Mouse (Mus musculus) urinary bladder, postnatal 36 days (tissue): ENCODE results near the gene Mcur1.

Experiments
- DNase-seq, 2 experiments: peaks; one replicate each; pipeline ENCODE4 v3.0.0; 2022; ENCODE audit warnings: low spot score in 2 of 2, mixed read lengths in 1 of 2

Gene Mcur1

DNA sequence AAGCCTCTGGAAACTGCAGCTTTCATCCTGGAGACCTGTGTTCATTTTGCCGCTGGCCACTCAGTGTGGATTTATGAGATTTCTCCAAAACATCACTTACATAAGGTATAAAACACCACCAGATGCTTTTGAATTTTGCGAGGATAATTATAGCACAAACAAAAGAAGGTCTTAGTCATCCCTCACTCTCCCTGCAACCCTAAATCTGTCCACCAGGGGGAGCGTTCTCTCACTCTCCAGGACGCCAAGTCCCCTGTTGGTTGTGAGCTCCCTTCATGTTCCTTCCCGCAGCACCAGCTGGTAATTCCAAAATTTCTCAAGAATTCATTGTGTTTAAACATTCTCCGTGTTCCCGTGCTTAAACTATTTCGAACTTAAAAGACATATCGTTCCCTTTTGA, 5.4 kb upstream of the Mcur1 start:
- peak; percentile 52 to 64 for DNase-seq

DNA sequence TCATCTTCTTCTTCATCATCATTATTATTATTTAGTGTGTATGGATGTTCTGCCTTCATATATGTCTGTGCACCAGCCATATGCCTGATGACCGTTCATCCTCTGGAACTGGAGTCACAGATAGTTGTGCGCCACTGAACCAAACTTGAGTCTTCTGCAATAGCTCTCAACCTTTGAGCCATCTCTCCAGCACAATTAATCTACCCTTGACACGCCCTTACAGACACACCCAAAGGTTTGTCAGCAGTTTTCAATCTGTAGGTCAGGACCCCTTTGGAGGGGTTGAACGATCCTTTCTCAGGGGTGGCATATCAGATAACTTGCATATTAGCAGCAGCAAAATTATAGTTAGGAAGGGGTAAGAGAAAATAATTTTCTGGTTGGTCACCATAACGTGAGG, 4.7 kb upstream of the Mcur1 start:
- DNase-seq: no peak

DNA sequence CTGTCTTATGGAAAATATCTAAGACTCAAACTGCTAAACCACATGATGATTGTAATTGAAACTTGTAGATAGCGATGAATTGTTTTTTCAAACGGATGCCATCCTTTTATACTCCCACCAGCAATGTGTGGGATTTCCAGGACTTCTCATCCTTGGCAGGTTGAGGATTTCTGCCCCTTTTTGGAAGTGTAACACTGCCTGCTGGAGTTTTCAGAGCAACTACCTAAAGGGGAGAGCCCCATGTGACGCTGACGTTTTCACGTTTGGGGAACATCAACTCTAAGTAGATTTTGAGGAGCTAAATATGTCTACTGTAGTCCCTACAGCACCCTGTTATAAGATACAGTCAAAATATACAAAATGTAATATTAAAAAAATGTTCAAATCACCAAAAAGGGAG, 2.7 kb upstream of the Mcur1 start:
- no peak for DNase-seq

DNA sequence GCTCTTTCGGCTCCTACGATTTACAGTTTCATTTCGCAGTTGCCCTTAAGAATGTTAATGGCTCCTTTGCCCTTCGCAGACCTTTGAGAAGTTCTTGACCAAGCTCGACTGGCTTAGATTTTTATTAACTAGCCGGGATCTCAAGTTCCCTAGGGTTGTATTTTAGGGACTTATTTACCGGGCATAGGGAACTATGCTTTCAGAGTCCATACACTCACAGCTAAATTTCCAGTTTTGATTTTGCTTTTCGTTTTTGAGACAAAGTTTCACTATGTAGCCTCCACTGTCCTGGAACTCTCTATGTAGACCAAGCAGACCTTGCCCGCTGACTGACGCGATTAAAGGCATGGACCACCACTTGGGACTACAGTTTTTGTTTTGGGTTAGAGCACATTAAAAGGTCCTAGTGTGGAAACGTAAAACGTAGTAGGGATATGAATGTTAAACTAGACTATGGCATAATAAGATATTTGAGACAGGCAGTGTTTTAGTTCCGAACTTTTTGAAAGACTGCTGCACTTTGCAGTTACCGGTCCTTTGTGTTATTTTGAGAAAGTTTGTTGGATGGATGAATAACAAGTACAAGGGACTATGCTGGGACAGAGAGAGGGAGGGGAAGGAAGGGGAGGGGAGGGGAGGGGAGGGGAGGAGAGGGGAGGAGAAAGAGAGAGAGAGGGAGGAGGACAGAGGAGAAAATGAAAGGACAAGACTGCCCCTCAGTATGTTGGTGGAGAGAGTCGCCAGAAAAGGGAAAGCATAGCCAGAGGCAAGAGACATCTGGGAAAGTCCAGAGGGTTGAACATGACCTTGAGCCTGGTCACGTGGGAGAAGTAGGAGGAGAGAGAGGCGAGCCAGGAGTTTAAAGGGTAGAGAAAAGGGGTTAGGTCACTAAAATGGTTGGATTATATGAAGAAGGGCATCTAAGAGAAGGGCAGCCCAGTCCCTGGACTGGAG, 744 bp upstream of the Mcur1 start:
- no peak for DNase-seq

DNA sequence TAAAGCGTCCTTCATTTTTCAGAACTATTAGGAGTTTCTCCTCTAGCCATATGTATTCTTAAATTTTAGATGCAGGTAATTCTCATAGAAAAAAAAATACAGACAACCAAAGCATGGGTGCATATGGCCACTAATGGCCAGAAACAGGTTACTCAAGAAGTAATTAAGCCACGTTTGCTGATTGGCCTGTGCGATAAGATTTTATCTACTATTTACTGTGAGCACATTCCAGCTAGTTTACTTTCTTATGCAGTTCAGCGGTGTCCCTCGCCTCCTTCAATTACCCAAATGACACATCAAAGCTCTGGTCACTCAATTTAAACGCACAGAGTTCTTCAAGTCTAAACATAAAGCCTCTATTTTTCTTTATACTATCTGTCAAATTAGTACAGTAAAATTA, 1.0 kb downstream of the Mcur1 start:
- peak in 1 of 2 experiments; percentile 28 for DNase-seq

DNA sequence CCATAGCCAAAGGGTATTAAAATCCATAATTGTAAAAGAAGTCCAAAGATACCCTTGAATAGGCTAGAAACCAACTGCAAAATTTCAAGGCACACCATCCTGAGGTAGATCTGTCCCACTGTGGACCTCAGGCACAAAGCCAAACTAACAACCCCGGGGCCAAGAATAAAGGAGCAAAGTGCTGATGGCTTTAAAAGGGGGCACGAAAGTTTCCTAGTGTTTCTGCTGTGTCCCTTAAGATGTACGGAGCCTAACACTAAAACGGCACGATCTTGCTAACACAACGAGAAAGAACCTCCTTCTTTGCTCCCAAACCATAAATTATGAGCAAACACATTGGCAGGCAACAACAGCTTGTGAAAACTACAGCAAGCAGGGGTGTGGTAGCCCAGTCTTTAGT, 1.6 kb downstream of the Mcur1 start:
- DNase-seq: no peak

DNA sequence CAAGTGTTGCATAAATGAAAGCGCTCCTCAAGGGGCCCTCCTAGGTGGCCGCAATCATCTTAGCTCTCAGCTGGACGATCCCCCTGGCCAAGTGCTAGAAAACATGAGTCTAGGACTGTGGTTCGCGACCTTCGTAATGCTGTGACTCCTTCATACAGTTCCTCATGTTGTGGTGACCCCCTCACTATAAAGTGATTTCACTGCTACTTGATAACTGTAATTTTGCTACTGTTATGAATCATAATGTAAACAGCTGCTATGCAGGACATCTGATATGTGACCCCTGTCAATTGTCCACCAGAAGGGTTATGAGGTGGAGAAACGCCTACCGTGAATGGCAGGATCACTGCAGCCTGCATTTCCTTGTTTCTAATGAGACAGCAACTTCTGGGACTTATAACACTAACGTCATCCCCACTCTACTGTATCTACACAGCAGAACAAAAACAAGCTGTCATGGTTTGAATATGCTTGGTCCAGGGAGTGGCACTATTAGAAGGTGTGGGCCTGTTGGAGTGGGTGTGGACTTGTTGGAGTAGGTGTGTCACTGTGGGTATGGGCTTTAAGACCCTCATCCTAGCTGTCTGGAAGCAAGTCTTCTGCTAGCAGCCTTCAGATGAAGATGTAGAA, 3.0 kb downstream of the Mcur1 start:
- DNase-seq: no peak

DNA sequence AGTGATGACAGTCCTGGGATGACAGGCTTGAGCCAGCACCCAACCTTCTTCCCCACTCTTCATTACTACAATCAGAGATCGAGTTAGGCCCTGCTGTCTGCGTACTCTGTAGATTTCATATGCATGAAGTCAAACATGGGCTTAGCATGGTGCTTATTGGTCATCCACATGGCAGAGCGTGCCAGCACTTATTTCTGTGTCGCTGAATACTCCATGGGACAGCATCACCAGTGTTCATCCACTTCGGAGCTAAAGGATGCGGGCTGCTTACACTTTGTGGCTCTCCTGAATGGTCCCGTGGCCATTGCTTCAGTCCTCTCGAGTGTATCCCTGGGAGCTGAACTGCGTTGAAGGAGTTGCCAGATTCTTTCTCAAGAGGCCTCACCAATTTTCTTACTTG, 4.7 kb downstream of the Mcur1 start:
- DNase-seq: no peak

DNA sequence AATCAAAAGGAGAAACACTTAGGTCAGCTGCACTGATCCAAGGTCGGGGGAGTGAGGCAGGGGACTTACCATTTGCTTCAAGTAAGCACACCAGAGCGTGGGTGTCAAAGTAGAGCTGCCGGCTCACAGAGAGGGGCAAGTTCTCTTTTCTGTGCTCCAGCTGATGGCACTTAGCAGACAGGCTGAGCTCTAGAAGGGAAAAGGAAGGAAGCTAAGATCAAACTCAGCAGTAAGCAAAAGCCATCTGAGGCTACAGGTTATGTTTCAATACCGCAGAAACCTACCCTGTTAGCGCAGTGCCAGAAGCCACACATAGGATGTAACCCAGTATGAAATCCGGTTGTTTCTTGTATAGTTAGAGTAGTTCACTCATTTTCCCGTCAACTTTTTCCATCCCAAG, 5.2 kb downstream of the Mcur1 start:
- DNase-seq: no peak

DNA sequence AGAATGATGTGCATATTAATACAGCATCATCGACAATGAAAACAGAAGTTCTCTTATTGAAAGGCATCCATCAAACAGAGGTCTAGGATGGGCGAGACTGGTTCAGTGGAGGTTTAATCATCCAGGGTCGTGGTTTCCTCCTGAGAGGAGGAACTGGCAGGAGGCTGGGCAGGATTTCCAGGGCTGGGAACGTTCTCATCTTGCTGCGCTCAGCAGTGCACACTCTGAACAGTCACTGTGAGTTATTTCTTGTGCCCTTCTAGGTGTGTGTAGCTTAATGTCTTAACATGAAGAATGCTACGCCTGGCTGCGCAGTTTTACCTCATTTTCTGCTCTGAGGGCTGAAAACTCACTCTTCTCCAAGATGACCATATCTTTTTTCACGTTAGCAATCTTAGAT, 9.3 kb downstream of the Mcur1 start:
- no peak for DNase-seq

DNA sequence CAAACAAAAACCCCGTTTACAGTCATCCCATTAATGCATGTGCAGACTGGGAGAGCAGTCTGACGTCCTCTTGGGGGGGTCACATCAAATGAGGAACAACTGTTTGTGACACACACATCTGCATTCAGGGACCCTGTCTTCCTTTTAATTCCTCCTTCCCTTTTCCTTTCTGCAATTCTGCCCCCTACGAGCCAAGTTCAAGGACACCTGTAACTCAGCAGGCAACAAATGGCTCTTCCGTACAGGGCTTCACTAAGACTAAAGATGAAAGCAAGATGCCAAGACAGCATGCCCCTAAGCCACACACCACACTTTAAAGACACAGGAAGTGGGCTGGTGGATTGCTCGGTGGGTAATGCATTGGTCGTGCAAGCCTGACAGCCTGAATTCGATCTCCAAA, 10.1 kb downstream of the Mcur1 start:
- no peak for DNase-seq

DNA sequence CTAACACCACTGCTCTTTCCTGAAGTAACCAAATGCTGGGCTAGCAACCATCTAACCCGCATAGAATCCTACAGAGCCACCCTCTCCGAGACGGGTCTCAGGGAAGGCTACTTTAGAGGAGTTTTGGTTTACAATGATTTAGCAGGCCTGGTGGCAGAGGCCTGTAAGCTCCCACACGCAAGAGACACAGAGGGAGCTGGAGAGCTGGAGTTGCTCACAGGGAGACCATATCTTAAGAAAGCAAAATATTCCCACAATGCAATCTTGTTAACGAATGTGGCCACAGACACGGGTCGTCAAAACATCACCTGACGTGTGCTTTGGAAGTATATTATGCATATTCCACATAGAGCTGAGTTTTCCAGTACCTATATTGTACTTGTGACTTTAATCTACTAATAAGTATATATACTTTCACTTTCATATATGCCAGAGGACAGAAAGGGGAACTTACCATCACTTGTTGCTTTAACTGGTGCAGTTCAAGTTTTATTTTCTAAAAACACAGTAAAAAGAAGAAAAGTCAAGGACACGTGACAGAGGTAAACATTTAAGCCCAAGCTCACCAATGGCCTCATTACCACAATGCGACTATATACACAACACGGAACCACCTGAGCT, 10.8 kb downstream of the Mcur1 start:
- no peak for DNase-seq

DNA sequence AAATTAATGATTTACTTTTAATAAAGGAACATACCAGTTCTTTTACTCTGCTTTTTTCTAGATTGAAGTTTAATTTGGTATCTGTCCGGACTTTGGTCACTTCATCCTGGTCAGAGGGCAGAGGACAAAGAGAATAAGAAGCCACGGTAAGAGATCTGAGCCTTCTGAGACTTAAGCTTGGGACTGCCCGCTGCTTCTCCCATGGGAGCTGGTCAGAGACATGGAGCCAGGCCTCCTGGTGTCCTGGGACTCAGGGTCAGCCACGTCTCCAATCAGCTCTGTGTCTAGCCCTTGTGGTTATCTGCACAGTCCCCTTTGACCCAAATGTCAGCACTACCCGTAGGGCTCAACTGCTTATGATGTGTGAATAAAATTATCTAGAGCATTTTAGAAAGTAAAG, 11.4 kb downstream of the Mcur1 start:
- DNase-seq: no peak

DNA sequence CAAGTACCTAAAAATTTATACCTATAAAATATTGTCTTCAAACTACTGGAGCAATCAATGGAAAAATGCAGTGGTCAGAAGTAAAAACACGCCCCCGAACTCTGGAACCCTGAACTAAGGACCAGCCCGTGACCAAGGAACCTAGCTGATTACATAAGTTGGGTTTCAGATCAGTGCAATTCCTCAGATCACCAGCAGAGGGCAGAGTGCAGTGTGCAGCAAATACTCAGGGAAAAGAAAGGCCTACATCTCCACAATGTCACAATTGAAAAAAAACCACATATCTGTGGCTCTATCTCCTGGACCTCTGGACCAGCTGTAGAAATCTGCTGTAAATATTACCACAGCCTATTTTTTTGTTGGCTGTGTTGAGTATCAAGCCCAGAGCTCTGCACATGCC, 13.1 kb downstream of the Mcur1 start:
- peak; percentile 72 to 80 for DNase-seq

DNA sequence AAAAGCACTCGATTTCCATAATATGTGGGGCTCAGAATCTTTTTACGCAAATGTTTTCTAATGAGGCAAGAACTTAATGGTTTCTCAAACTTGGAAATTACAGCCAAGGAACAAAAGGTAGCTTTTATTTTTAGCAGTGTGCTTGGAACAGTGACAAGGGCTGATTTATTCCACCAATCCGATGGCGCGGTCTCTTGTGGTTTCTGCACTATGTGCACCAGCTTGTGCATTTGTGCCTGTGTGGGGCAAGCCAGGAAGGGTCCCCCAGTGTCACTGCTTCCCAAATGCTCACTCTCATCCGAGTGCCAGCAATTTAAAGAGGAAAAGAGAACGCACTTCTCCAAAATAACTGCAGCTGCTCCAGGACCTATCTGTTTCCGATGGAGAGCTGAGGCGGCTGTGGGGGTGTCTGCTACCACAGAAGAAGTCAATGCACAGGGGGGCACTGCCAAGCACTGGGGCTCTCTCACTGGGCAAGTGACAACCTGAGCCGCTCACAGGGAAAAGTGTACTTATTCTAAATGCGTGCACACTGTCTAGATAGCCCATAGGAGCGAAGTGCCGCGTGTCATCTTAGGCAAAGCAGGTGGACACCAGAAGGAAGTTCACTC, 19.7 kb downstream of the Mcur1 start:
- no peak for DNase-seq

DNA sequence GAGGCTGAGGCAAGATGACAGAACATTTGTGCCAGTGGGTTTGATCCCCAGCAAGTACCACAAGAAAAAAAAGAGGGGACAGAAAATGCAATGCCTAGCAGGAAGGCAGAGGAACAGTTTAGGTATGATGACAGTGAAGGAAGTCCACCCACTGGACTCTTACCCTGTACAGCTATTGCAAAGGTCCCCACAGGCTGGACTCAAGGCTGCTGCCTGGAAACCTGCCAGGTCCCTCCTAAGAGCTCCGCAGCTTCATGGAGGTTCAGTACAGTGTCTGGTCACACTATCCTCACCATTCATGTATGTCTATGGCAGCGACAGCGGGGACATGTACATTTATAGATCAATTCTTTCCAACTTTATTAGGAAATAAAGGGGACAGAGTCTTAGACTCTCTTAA, 20.6 kb downstream of the Mcur1 start:
- DNase-seq: no peak

DNA sequence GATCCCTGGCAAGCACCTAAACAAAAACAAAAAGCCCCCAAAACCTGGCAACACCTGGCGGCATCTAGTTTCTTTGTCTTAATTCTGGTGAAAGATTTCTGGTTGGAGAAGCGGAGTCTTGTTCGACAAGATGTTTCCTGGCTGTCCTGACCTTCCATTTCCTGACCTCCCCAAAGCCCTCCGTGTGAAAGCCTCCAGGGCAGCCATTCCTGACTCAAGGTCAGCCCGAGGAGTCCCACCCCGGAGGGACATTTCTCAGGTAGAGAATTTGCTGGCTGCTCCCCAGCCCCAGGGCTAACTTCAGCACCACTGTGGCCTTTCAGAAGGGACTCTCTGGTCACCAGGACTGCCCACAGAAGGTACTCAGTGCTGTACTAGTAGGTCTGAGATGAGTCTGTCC, 22.1 kb downstream of the Mcur1 start:
- DNase-seq: no peak

DNA sequence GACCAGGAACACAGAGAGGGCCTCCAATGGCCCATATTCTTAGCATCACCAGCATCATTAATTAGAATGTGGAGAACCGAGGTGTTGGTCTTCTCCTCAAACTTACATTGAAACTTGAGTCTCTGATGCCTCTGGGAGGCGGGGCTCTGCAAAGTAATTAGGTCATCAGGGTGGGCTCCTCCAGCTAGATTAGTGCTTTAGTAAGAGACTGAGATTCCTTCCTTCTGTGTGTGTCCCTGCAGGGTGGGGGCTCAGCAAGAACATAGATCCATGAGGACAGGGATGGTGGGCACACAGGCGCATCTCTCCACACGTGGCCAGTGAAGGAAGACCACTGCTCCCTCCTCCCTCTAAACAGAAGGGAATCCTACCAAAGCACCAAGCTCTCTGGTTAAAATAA, 26.0 kb downstream of the Mcur1 start:
- DNase-seq: no peak

DNA sequence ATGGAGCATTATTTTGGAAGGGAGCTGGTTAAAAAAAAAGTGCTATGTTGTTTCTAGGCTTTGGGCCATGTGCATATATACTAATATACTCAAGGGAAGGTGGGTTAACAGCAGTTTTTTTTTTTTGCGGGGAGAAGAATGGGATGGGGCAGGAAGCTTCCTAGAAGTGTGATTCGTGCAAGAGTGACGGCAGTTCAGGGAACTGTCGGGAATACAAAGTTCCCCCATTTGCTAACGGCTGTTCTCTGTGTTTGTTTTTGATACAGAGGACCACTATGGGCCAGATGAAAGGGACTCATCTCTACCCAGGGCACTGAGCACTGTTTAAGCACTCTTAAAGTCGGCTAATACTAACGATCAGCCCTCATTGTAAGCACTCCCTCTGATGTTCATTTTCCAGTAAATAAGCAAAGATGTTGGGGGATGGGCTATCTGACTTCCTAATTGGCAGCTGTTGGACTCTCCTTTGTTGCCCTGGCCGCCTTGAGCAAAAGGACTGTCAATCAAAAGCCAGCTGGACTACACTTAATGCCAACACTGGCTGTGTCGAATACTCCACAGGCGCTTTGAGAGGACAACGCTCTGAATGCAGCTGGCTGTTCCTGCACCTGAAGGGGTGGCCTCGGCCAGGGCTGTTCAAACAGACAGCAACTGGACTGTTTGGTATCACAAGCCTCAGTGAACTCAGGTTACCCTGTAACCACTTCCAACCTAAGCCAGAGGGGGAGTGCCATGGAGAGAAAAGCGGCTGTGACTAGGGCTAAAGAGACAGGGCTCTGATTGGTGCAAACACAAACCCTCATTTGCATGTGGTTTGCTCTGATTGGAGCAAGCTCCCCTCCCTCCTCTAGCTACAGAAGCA, 28.9 kb downstream of the Mcur1 start:
- DNase-seq: no peak

DNA sequence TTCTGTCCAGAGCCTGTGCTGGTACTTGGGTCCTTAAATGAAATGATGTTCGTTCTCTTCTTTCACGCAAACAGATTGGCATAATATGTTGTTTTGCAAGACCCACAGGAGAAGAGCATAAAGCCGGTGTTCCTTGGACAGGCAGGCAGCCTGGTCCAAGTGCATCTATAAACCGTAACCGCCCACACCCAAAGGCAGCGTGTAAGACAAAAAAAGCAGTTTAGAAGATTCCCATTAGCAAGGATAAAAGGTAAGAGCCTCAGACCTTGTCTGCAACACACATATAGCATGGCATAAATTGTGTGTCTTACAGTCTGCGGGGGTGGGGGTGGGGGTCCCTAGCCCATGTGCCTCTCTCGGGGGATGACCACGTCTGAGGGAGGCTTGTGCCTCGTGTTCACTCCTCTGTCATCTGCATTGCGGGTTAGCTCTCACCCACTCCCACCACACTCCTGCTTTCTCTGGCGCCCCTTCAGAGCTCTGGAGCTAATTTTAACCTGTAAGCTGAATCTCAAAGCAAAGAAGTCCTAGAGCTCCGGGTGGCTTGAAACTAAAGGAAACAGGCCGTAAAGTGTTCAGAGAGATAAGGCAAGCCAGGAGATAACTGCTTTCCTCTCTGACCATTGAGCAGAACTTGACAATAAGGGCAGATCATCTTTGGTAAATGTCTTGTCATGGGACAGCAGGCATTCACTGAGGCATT, 29.7 kb downstream of the Mcur1 start:
- DNase-seq: no peak

DNA sequence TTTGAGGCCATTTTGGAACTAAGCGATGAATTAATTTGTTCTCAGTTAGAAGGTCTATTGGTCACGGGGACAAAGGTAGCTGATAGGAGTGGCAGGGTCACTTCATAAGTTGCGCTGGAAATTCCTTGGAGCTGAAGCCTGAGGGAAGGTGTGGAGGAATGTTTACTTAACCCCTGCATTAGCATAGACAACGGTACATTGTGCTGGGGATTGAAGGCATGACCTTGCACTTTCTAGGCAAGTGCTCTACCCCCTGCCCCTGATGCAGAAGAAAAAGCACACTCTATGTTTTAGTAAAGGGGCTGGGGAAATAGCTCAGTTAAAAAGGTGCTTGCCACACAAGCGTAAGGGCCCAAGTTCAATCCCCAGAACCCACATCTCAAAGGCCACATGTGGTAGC, 33.7 kb downstream of the Mcur1 start:
- DNase-seq: no peak
